Mouse (Mus musculus) liver, embryonic 12.5 days (tissue): ENCODE measurements around the gene Racgap1. TPM values are rescaled to one million over a fixed set of nuclear protein-coding genes. Genes with fewer than 3 reads are reported as not detected.

Experiments used
- ATAC-seq: fragments of 200-750 bp; cut with Nextera tagmentation; 2 replicates; pipeline ENCODE4 v1.8.0; 2017; ENCODE audit warnings: moderate number of reproducible peaks, mild to moderate bottlenecking, moderate library complexity
- H3K27ac ChIP-seq: fragments of 300-500 bp; sonication (generic); 2 replicates; pipeline ENCODE4 v1.5.1; 2016; ENCODE audit warnings: mild to moderate bottlenecking
- H3K27me3 ChIP-seq: fragments of 300-500 bp; sonication (generic); replicated peaks from 2 replicates; pipeline ENCODE4 v1.6.1; 2016; ENCODE audit warnings: mild to moderate bottlenecking, moderate library complexity
- H3K36me3 ChIP-seq: fragments of 300-500 bp; sonication (generic); 2 replicates; pipeline ENCODE4 v1.6.1; 2016; ENCODE audit warnings: mild to moderate bottlenecking, moderate library complexity
- H3K4me1 ChIP-seq: fragments of 300-500 bp; sonication (generic); 2 replicates; pipeline ENCODE4 v1.6.1; 2016
- H3K4me2 ChIP-seq: fragments of 300-500 bp; sonication (generic); 2 replicates; pipeline ENCODE4 v1.6.1; 2016; ENCODE audit warnings: mild to moderate bottlenecking, moderate library complexity
- H3K4me3 ChIP-seq: fragments of 300-500 bp; sonication (generic); 2 replicates; pipeline ENCODE4 v1.5.1; 2016; ENCODE audit warnings: mild to moderate bottlenecking, moderate library complexity
- H3K9ac ChIP-seq: fragments of 300-500 bp; sonication (generic); 2 replicates; pipeline ENCODE4 v1.6.1; 2016; ENCODE audit warnings: mild to moderate bottlenecking, moderate library complexity
- H3K9me3 ChIP-seq: fragments of 300-500 bp; sonication (generic); replicated peaks from 2 replicates; pipeline ENCODE4 v1.6.1; 2016; ENCODE audit warnings: mild to moderate bottlenecking, moderate library complexity
- WGBS: fragments of 180-500 bp; shearing (Covaris S2); methylation state at CpG from one replicate; pipeline ENCODE4 v1.1.7; 2016; ENCODE audit not compliant: insufficient replicate concordance; 5-methylcytosine and 5-hydroxymethylcytosine counted together
- polyA plus RNA-seq: library from polyadenylated mRNA; unstranded; fragments of >200 nt; fragmentation: Nextera tagmentation; extraction: Ambion mirVana; gene quantifications from 2 replicates; pipeline ENCODE4 v1.2.1, GENCODE M21; 2016

Racgap1 gene
- polyA plus RNA-seq, 1 experiment from 2014 or later = 93.4 TPM

DNA sequence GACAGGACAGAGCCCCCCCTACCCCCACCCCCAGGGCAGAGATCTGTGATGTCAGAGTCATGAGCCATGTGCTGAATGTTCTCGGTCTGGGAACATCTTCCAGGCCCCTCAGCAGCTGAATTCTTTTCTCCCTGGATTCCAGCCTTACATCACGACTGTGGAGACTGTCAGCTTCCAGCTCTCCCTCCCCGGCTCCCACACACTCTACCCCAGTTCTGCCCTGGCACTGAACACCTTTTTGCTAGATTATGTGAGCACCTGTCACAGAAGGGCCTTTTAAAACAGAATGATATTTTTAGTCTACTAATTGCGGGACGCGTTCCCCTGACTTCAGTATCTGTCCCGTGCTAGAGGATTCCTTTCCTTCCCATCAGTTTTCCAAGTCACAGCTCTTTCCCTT lies 39.9 kb downstream of the Racgap1 start:
- Histone ChIP-seq H3K4me2 (no peak overlapping the region), H3K36me3 (no peaks in the 10 kb centered on the region), H3K4me3 (no peak overlapping the region), H3K4me1 (peaks cover 14% of the 10 kb centered on the region), H3K9me3 (0 out of 2 replicates have a peak, but pooled peaks cover 3% of the 10 kb centered on the region), H3K27ac (no peak overlapping the region), H3K9ac (no peak overlapping the region), H3K27me3 (peaks cover 91% of the 10 kb centered on the region)
- 62% methylated on average over 7 of the region's 7 CpGs for WGBS
- no peak for ATAC-seq

DNA sequence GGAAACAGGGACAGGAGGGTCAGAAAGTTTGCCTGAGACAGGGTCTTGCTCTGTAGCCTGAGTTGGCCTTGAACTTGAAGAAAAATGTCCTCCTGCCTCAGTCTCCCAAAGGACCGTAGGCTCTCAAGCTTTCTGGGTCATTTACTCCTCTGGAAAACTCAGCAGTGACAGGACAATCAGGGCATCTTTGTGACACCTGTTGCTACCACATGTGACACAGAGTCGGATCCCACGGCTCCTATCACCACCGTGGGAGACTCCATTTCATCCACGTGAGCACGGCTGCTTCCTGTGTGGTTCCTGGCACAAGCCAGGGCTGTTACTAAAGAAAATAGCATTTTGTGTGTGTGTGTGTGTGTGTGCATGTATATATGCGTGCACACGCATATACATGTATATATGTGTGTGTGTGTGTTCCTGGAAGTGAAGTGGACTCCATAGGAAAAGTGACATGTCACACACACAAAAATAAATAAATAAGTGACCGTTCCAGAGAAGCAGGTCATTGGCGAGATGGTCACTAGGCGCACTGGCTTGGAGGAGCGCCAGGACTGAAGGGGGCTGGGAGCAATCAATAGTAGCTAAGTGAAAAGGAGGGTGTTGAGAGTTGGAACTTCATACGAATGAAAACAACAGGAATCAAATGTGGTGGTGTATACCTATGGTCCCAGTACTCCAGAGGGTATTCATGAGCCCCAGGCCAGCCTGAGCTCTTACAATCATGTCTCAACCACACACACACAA lies 42.9 kb downstream of the Racgap1 start:
- H3K9me3 ChIP-seq = 0 out of 2 replicates have a peak, but pooled peaks cover 3% of the 10 kb centered on the region
- H3K9ac ChIP-seq = no peak overlapping the region
- H3K27ac ChIP-seq = no peak overlapping the region
- H3K27me3 ChIP-seq = peaks cover 95% of the 10 kb centered on the region
- H3K4me1 ChIP-seq = peaks cover 21% of the 10 kb centered on the region
- H3K4me2 ChIP-seq = no peak overlapping the region
- ATAC-seq = no peak
- no peak overlapping the region for H3K4me3 ChIP-seq
- WGBS = 71% methylated on average over 13 of the region's 13 CpGs
- no peaks in the 10 kb centered on the region for H3K36me3 ChIP-seq

DNA sequence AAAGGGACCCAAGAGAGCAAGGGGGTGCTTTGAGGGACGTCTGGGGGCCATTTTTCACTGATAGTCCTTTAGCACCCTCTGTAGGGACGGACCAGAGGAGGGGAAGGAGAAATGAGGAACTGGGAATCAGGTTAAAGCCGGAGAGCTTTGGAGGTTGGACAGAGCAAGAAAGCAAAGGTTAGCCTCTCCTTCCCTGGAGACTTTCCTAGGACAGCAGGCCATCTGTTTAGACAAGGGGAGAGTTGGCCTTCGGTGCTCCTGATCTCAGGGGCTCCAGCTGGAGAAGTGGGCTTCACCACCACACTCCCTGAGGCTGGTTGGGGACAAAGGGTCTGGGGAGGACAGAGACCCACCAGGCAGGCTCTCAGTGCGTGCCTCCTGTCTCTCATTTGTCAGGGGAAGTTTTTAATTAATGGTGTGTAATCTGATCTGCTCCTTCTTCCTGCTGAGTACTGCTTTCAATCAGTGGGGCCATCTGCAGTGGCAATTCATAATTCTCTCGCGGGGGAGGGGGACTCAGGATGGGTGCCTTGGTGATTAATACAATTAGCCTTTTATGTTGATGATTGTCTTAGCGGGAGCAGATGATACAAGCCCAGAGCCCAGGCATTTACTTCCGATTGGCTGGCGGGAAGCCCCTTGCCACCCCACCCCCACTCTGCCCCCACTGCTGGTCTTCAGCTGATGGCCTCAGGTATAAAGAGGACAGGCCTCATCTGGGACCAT lies 43.9 kb downstream of the Racgap1 start:
- no peak overlapping the region for H3K27ac ChIP-seq
- H3K4me3 ChIP-seq = no peak overlapping the region
- no peak for ATAC-seq
- H3K27me3 ChIP-seq = peaks cover 97% of the 10 kb centered on the region
- 28% methylated on average over 10 of the region's 10 CpGs for WGBS
- no peaks in the 10 kb centered on the region for H3K36me3 ChIP-seq
- 0 out of 2 replicates have a peak, but pooled peaks cover 2% of the 10 kb centered on the region for H3K9me3 ChIP-seq
- no peak overlapping the region for H3K4me2 ChIP-seq
- no peak overlapping the region for H3K9ac ChIP-seq
- peaks cover 21% of the 10 kb centered on the region for H3K4me1 ChIP-seq

DNA sequence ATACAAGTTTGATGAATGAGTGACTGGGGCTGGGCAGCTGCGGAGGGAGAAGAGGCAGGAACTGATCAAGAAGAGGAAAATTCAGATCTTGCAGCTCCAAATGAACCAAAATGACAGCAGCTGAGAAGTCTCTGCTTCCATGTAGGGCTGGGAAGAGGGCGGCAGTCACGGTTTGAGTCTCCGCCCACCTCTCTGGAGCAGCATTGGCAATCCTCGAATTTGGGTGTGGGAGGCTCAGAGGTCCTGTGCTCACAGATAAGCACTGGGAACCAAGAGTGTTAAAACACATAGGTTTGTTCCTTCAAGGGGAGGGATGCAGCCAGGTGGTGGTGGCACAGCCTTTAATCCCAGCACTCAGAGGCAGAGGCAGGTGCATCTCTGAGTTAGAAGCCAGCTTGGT lies 44.9 kb downstream of the Racgap1 start:
- no peaks in the 10 kb centered on the region for H3K9me3 ChIP-seq
- no peak overlapping the region for H3K9ac ChIP-seq
- ATAC-seq = peak; percentile 77
- WGBS = 12% methylated on average over 5 of the region's 5 CpGs
- no peaks in the 10 kb centered on the region for H3K36me3 ChIP-seq
- no peak overlapping the region for H3K4me3 ChIP-seq
- peaks cover 21% of the 10 kb centered on the region for H3K4me1 ChIP-seq
- H3K27ac ChIP-seq = no peak overlapping the region
- peak overlapping the region; percentile 7; the same call in 1 of the 2 replicates for H3K4me2 ChIP-seq
- peaks cover 97% of the 10 kb centered on the region for H3K27me3 ChIP-seq

DNA sequence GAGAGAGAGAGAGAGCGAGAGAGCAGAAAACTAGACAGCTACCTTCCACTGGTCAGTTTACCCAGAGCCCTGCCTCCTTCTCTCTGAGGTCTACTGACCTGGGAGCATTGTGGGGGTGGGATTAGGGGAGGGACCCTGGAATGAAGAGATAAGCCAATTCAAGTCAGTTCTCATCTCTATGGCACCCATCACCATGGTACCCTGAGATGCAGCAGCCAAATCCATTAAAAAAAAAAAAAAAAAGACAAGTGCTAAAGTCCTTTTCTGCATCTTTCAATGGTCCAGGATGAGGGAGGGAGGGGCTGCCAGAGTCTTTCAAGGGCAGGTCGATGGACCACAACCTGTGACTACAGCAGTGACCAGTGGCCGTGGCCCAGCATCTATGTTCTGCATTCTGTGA lies 45.9 kb downstream of the Racgap1 start:
- no peak for ATAC-seq
- WGBS = 54% methylated on average over 3 of the region's 3 CpGs
- H3K27me3 ChIP-seq = peaks cover 97% of the 10 kb centered on the region
- no peak overlapping the region for H3K27ac ChIP-seq
- H3K4me2 ChIP-seq = no peak overlapping the region
- H3K4me3 ChIP-seq = no peak overlapping the region
- H3K4me1 ChIP-seq = peaks cover 21% of the 10 kb centered on the region
- H3K36me3 ChIP-seq = no peaks in the 10 kb centered on the region
- no peak overlapping the region for H3K9ac ChIP-seq
- H3K9me3 ChIP-seq = no peaks in the 10 kb centered on the region

DNA sequence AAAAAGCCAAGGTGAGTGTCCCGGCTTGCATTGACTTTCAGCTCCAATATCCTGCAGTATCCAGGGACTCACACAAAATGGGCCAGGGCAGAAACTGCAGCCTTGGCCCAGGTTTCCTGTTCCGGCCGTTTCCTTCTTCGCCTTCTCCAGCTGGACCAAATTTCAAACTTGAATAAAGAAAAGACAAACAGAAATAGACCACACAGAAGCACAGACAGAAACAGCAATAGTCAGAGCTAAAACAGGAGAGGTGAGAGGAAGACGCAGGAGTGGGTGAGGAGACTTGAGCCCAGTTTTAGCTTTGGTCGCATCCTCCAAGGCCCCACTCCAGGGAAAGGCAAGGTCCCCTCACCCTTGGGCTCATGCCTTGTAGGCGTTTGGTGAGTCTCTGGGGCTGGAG lies 48.2 kb downstream of the Racgap1 start:
- Histone ChIP-seq H3K4me3 (no peak overlapping the region), H3K4me1 (peaks cover 21% of the 10 kb centered on the region), H3K9ac (no peak overlapping the region), H3K36me3 (no peaks in the 10 kb centered on the region), H3K27ac (0 out of 2 replicates have a peak overlapping the region, but pooled peaks have one; percentile 5), H3K27me3 (peaks cover 99% of the 10 kb centered on the region), H3K4me2 (no peak overlapping the region), H3K9me3 (no peaks in the 10 kb centered on the region)
- 62% methylated on average over 7 of the region's 7 CpGs for WGBS
- ATAC-seq = no peak

DNA sequence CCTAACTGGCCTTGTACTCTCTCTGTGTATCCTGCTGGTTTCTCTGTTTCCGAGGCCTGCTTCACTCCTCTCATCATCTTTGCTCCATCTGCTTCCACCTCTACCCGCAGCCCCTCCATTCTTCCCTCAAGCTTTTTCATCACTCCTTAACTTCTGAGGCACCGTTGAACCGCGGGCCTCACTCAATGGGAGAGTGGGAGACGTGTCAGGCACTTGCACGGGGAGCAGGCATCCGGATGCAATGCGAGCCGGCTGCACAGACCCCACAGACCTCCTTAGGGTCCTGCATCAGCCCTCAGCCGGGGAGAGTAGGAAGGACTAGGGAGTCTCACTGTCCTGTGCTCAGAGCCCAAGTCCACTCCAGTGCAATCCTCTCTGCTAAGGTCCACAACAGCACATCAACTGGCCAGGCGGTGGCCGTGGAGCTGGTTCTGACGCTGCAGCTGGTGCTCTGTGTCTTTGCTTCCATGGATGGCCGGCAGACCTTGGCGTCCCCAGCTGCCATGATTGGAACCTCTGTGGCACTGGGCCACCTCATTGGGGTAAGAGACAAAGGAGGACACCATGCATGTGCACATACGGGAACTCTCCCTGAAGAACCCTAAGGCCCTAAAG lies 49.1 kb downstream of the Racgap1 start:
- no peak for ATAC-seq
- peaks cover 15% of the 10 kb centered on the region for H3K4me1 ChIP-seq

DNA sequence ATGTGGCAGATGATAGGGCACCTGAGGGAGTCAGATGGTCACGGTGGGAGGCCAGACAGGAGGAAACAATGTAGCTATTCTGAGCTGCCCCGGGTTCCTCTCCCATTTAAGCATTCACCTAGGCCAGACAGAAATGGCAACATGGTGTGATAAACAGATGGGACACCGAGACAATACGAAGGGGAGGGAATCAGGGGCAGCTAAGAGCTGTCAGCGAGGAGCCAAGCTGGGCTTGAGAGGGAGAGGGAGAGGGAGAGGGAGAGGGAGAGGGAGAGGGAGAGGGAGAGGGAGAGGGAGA lies 49.7 kb downstream of the Racgap1 start:
- H3K9ac ChIP-seq = no peak overlapping the region
- no peaks in the 10 kb centered on the region for H3K36me3 ChIP-seq
- H3K9me3 ChIP-seq = no peaks in the 10 kb centered on the region
- ATAC-seq = no peak
- 23% methylated on average over 5 of the region's 5 CpGs for WGBS
- H3K4me2 ChIP-seq = no peak overlapping the region
- no peak overlapping the region for H3K4me3 ChIP-seq
- H3K27ac ChIP-seq = no peak overlapping the region
- H3K4me1 ChIP-seq = peaks cover 10% of the 10 kb centered on the region
- peaks cover 99% of the 10 kb centered on the region for H3K27me3 ChIP-seq

More for the DNA sequence above, 49.1 kb downstream of the Racgap1 start:
- Histone ChIP-seq H3K27ac (no peak overlapping the region), H3K36me3 (no peaks in the 10 kb centered on the region), H3K9ac (no peak overlapping the region), H3K4me2 (no peak overlapping the region), H3K27me3 (peaks cover 99% of the 10 kb centered on the region), H3K4me3 (no peak overlapping the region), H3K9me3 (no peaks in the 10 kb centered on the region)
- WGBS = 75% methylated on average over 17 of the region's 17 CpGs

DNA sequence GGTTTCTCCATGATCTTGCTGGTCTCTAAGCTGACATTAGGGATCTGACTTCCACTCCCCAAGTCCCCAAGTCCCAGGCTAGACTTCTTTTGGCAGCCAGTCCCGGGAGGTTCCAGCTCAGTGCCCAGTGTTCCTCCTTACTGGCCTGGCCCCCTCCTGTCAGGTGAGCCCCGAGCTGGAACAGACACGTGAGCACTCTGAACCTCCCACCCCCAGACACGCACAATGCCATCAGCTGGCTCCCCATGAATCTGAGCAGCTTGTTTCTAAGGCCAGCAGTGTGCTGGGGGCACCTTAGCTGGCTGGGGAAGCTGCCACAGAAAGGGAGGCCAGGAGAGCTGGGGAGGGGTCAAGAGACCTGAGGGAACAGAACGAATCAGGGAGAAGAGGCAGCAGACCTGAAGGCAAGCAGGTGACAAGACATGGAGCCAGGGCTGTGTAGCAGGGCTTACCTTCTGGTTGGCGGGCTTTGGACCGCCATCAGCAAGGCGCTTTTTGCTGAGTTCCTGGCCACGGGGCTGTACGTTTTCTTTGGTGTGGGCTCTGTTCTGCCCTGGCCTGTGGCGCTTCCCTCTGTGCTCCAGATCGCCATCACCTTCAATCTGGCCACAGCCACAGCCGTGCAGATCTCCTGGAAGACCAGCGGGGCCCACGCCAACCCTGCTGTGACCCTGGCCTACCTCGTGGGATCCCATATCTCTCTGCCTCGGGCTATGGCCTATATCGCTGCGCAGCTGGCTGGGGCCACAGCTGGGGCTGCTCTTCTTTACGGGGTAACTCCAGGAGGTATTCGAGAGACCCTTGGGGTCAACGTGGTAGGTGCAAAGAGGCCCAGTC lies 50.3 kb downstream of the Racgap1 start, which contains the start of gene Aqp6:
Gene Aqp6, plus strand, starts transcription at position 415 of the 837 bp plus-strand sequence.
- WGBS = 55% methylated on average over 22 of the region's 22 CpGs
- Histone ChIP-seq H3K27me3 (peaks cover 99% of the 10 kb centered on the region), H3K4me1 (peaks cover 4% of the 10 kb centered on the region)

DNA sequence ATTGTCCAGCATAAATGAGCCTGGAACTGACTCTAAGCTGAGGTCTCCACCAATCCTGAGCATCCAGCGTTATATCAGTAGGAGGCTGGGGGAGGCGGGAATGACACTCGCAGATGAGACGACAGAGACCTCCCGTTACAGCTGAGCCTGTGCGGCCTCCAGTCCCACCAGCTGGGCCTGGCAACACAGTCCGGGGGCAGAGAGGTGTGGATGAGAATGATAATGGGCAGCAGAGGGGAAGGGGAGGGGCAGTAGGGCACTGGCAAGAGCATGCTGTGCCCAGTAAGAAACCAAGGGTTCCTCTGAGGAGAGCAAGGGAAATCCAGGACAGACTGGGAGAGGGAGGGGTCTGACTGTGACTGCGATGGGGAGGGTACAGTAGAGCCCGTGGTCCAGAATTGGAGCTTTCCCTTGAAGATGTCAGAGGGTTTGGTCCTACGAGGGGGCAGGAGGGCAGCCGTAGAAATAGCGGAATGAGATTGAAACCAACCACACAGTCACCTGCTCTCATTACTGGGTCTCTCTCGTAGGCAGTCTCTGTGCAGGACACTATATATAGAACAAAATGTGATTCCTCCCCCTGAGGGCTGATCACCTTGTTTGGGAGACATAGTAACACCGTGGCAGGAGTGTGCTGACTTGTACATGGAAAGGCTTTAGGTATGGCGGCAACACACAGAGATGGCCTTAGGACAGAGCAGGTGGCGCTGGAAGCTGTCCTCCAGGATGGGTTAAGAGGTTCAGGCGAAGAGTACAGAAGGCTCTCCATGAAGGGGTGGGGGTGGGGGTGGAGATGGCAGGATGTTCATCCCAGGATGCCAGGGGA lies 52.0 kb downstream of the Racgap1 start:
- Histone ChIP-seq H3K4me3 (no peak overlapping the region), H3K9ac (no peak overlapping the region), H3K9me3 (no peaks in the 10 kb centered on the region), H3K27me3 (peaks cover 97% of the 10 kb centered on the region), H3K27ac (no peak overlapping the region), H3K4me2 (no peak overlapping the region), H3K36me3 (no peaks in the 10 kb centered on the region), H3K4me1 (no peaks in the 10 kb centered on the region)
- 48% methylated on average over 17 of the region's 17 CpGs for WGBS
- no peak for ATAC-seq

More for the DNA sequence above, 50.3 kb downstream of the Racgap1 start, which contains the start of gene Aqp6:
- Histone ChIP-seq H3K9me3 (no peaks in the 10 kb centered on the region), H3K27ac (no peak within 1 kb of the TSS), H3K9ac (no peak within 1 kb of the TSS), H3K4me2 (no peak within 1 kb of the TSS), H3K4me3 (no peak within 1 kb of the TSS), H3K36me3 (no peaks in the 10 kb centered on the region)
- no peak for ATAC-seq

DNA sequence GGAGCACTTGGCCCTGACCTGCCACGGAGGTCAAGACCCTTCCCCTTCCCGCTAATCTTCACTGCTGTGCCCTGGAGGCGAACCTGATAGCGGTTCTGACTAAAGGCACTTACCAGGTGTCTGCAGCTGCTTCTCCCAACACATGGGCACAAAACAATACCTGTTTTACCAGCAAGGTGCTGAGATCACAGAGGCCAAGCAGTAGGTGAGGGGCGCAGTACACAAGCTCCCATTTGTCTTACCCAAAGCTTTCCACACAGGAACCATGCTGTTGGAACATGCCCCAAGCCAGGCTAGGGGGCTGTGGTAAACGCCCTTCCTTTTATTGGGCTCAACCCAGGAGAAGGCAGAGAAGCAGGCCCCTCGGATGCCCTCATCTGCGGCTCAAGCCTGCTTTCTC lies 53.9 kb downstream of the Racgap1 start:
- no peak overlapping the region for H3K4me2 ChIP-seq
- H3K27ac ChIP-seq = no peak overlapping the region
- H3K4me1 ChIP-seq = no peaks in the 10 kb centered on the region
- ATAC-seq = no peak
- WGBS = 43% methylated on average over 8 of the region's 8 CpGs
- H3K27me3 ChIP-seq = peaks cover 97% of the 10 kb centered on the region
- H3K9me3 ChIP-seq = no peaks in the 10 kb centered on the region
- no peak overlapping the region for H3K9ac ChIP-seq
- H3K4me3 ChIP-seq = no peak overlapping the region
- H3K36me3 ChIP-seq = no peaks in the 10 kb centered on the region
